Mouse (Mus musculus): Measurements from ENCODE around the gene Kcnj1. TPM values are rescaled to one million over a fixed set of nuclear protein-coding genes. Genes with fewer than 3 reads are reported as not detected.

Gene Kcnj1
- polyA plus RNA-seq, 1 experiment from 2014 or later, result not detected

GRCm38 (mm10) chr9:32410671-32411070 is 38.4 kb downstream of the Kcnj1 start:
- Histone ChIP-seq H3K27ac (replicated peaks) (no peak overlapping the region), H3K4me3 (ENCODE audit: low read depth, low read length) (no peak overlapping the region), H3K4me1 (replicated peaks; ENCODE audit: control insufficient read depth, insufficient read depth) (no peaks in the 10 kb centered on the region), H3K4me2 (replicated peaks; ENCODE audit: low read depth) (no peak overlapping the region), H3K9ac (ENCODE audit: low read length) (no peak overlapping the region), H3K27me3 (ENCODE audit: control insufficient read depth, insufficient read depth, low read length) (no peaks in the 10 kb centered on the region), H3K9me3 (ENCODE audit: control insufficient read depth, low read length) (no peaks in the 10 kb centered on the region), H3K36me3 (ENCODE audit: control insufficient read depth, insufficient read depth, low read length) (no peaks in the 10 kb centered on the region)
- TF ChIP-seq CTCF (IDR thresholded peaks at IDR 0.05; ENCODE audit: low read depth), result no peak
- TF ChIP-seq EP300 (optimal IDR thresholded peaks at IDR 0.05), result no peak
- DNase-seq (ENCODE audit: low spot score), result no peak
- ATAC-seq (ENCODE audit: low FRiP score, low TSS enrichment), result no peak
- WGBS, result 94% methylated on average over 5 of the region's 5 CpGs

GRCm38 (mm10) chr9:32411507-32411906 is 39.2 kb downstream of the Kcnj1 start:
- H3K4me2 ChIP-seq (replicated peaks; ENCODE audit: low read depth), result no peak overlapping the region
- H3K4me1 ChIP-seq (replicated peaks; ENCODE audit: control insufficient read depth, insufficient read depth), result no peaks in the 10 kb centered on the region
- H3K36me3 ChIP-seq (ENCODE audit: control insufficient read depth, insufficient read depth, low read length), result no peaks in the 10 kb centered on the region
- H3K4me3 ChIP-seq (ENCODE audit: low read depth, low read length), result no peak overlapping the region
- no peaks in the 10 kb centered on the region for H3K9me3 ChIP-seq (ENCODE audit: control insufficient read depth, low read length)
- H3K9ac ChIP-seq (ENCODE audit: low read length), result no peak overlapping the region
- DNase-seq (ENCODE audit: low spot score) (no peak), ATAC-seq (ENCODE audit: low FRiP score, low TSS enrichment) (no peak)
- 87% methylated on average over 5 of the region's 5 CpGs for whole genome bisulfite sequencing
- TF ChIP-seq CTCF (IDR thresholded peaks at IDR 0.05; ENCODE audit: low read depth) (no peak), EP300 (optimal IDR thresholded peaks at IDR 0.05) (no peak)
- no peaks in the 10 kb centered on the region for H3K27me3 ChIP-seq (ENCODE audit: control insufficient read depth, insufficient read depth, low read length)
- no peak overlapping the region for H3K27ac ChIP-seq (replicated peaks)

GRCm38 (mm10) chr9:32412836-32413580 is 40.7 kb downstream of the Kcnj1 start:
- Histone ChIP-seq H3K4me1 (replicated peaks; ENCODE audit: control insufficient read depth, insufficient read depth) (no peaks in the 10 kb centered on the region), H3K4me3 (ENCODE audit: low read depth, low read length) (no peak overlapping the region), H3K27ac (replicated peaks) (no peak overlapping the region), H3K9ac (ENCODE audit: low read length) (no peak overlapping the region), H3K36me3 (ENCODE audit: control insufficient read depth, insufficient read depth, low read length) (no peaks in the 10 kb centered on the region), H3K27me3 (ENCODE audit: control insufficient read depth, insufficient read depth, low read length) (no peaks in the 10 kb centered on the region), H3K4me2 (replicated peaks; ENCODE audit: low read depth) (no peak overlapping the region), H3K9me3 (ENCODE audit: control insufficient read depth, low read length) (no peaks in the 10 kb centered on the region)
- no peak for DNase-seq (ENCODE audit: low spot score)
- no peak for ATAC-seq (ENCODE audit: low FRiP score, low TSS enrichment)
- TF ChIP-seq EP300 (optimal IDR thresholded peaks at IDR 0.05), result no peak
- TF ChIP-seq CTCF (IDR thresholded peaks at IDR 0.05; ENCODE audit: low read depth), result no peak
- 46% methylated on average over 10 of the region's 10 CpGs for WGBS

GRCm38 (mm10) chr9:32414956-32415355 is 42.7 kb downstream of the Kcnj1 start:
- Histone ChIP-seq H3K9me3 (ENCODE audit: control insufficient read depth, low read length) (no peaks in the 10 kb centered on the region), H3K4me2 (replicated peaks; ENCODE audit: low read depth) (no peak overlapping the region), H3K27ac (replicated peaks) (no peak overlapping the region), H3K27me3 (ENCODE audit: control insufficient read depth, insufficient read depth, low read length) (no peaks in the 10 kb centered on the region), H3K4me3 (ENCODE audit: low read depth, low read length) (no peak overlapping the region), H3K36me3 (ENCODE audit: control insufficient read depth, insufficient read depth, low read length) (no peaks in the 10 kb centered on the region), H3K9ac (ENCODE audit: low read length) (no peak overlapping the region), H3K4me1 (replicated peaks; ENCODE audit: control insufficient read depth, insufficient read depth) (no peaks in the 10 kb centered on the region)
- 72% methylated on average over 1 of the region's 1 CpGs for WGBS
- ATAC-seq (ENCODE audit: low FRiP score, low TSS enrichment) (no peak), DNase-seq (ENCODE audit: low spot score) (no peak)
- TF ChIP-seq CTCF (IDR thresholded peaks at IDR 0.05; ENCODE audit: low read depth) (no peak), EP300 (optimal IDR thresholded peaks at IDR 0.05) (no peak)

- H3K27me3 ChIP-seq (ENCODE audit: control insufficient read depth, insufficient read depth, low read length), result no peaks in the 10 kb centered on the region
- TF ChIP-seq CTCF (IDR thresholded peaks at IDR 0.05; ENCODE audit: low read depth) (no peak), EP300 (optimal IDR thresholded peaks at IDR 0.05) (no peak)
- no peak overlapping the region for H3K4me3 ChIP-seq (ENCODE audit: low read depth, low read length)
- H3K4me2 ChIP-seq (replicated peaks; ENCODE audit: low read depth), result no peak overlapping the region
- no peak overlapping the region for H3K9ac ChIP-seq (ENCODE audit: low read length)
- no peak overlapping the region for H3K27ac ChIP-seq (replicated peaks)
- H3K4me1 ChIP-seq (replicated peaks; ENCODE audit: control insufficient read depth, insufficient read depth), result no peaks in the 10 kb centered on the region
- 89% methylated on average over 3 of the region's 3 CpGs for WGBS
- no peak for DNase-seq (ENCODE audit: low spot score)
- H3K9me3 ChIP-seq (ENCODE audit: control insufficient read depth, low read length), result no peaks in the 10 kb centered on the region
- no peak for ATAC-seq (ENCODE audit: low FRiP score, low TSS enrichment)
- H3K36me3 ChIP-seq (ENCODE audit: control insufficient read depth, insufficient read depth, low read length), result no peaks in the 10 kb centered on the region
Measured at GRCm38 (mm10) chr9:32415952-32416351, 43.7 kb downstream of the Kcnj1 start.

- WGBS, result 52% methylated on average over 8 of the region's 8 CpGs
- no peaks in the 10 kb centered on the region for H3K36me3 ChIP-seq (ENCODE audit: control insufficient read depth, insufficient read depth, low read length)
- no peaks in the 10 kb centered on the region for H3K27me3 ChIP-seq (ENCODE audit: control insufficient read depth, insufficient read depth, low read length)
- no peak overlapping the region for H3K9ac ChIP-seq (ENCODE audit: low read length)
- H3K4me3 ChIP-seq (ENCODE audit: low read depth, low read length), result no peak overlapping the region
- no peak overlapping the region for H3K4me2 ChIP-seq (replicated peaks; ENCODE audit: low read depth)
- DNase-seq (ENCODE audit: low spot score), result no peak
- no peak for ATAC-seq (ENCODE audit: low FRiP score, low TSS enrichment)
- H3K27ac ChIP-seq (replicated peaks), result no peak overlapping the region
- H3K4me1 ChIP-seq (replicated peaks; ENCODE audit: control insufficient read depth, insufficient read depth), result no peaks in the 10 kb centered on the region
- H3K9me3 ChIP-seq (ENCODE audit: control insufficient read depth, low read length), result no peaks in the 10 kb centered on the region
- TF ChIP-seq EP300 (optimal IDR thresholded peaks at IDR 0.05), result no peak
- no peak for TF ChIP-seq CTCF (IDR thresholded peaks at IDR 0.05; ENCODE audit: low read depth)
Measured at GRCm38 (mm10) chr9:32417466-32418116, 45.3 kb downstream of the Kcnj1 start.

Data from stomach, postnatal 0 days (tissue).